Mouse (Mus musculus) embryonic stem cell, embryonic (primary cell): ENCODE measurements around the gene Nanos3.

ENCODE experiments used
- CTCF ChIA-PET, 4 experiments: fragments of 300-600 bp in 2 of 4; fragments of 350-600 bp in 2 of 4; sonication (Branson Sonifier 250); formaldehyde crosslinking; loops; one replicate each; lab custom pipeline; 2022; ENCODE audit warnings: inconsistent platforms in 2 of 4; lab: Charles Lee
- POLR2A ChIA-PET, 4 experiments: fragments of 300-600 bp in 2 of 4; fragments of 350-600 bp in 2 of 4; sonication (Branson Sonifier 250); formaldehyde crosslinking; loops; one replicate each; lab custom pipeline; 2022; ENCODE audit warnings: antibody characterized with exemption in 4 of 4, inconsistent platforms in 1 of 4; lab: Charles Lee

Nanos3 gene

GRCm38 (mm10) chr8:84206666-84207065, 21.6 kb upstream of the Nanos3 start:
- POLR2A ChIA-PET, result interaction anchor here in 3 of 4 experiments (0.5 to 7.2 kb wide), 19 partner anchors 9 to 467 kb away, joined by 3 to 94 read pairs (median 4); partner anchors contain the start of genes Mri1 (in 1 of the 3) and Rfx1 (in 1 of the 3)
- CTCF ChIA-PET, result interaction anchor here (0.6 to 10.9 kb wide), 28 partner anchors 10 to 194 kb away, joined by 3 to 152 read pairs (median 4); partner anchors contain the start of genes Ccdc130 (in 1 of the 4), Dcaf15 (in 1 of the 4) and Nanos3 (in 1 of the 4)

GRCm38 (mm10) chr8:84205073-84205472, 20.1 kb upstream of the Nanos3 start:
- CTCF ChIA-PET, result interaction anchor here in 2 of 4 experiments (0.6 to 10.9 kb wide), 3 partner anchors 18 to 43 kb away, joined by 3 to 152 read pairs (median 11); partner anchors contain the start of gene Nanos3 (in 1 of the 2)
- POLR2A ChIA-PET, result interaction anchor here in 3 of 4 experiments (0.6 to 4.6 kb wide), 4 partner anchors 15 to 84 kb away, joined by 3 to 81 read pairs (median 10); partner anchors contain the start of gene Mri1 (in 1 of the 3)

GRCm38 (mm10) chr8:84203975-84204772, 19.2 kb upstream of the Nanos3 start:
- ChIA-PET POLR2A (interaction anchor here (0.6 to 4.6 kb wide), 25 partner anchors 11 to 711 kb away, joined by 3 to 81 read pairs (median 4); partner anchors contain the start of genes Rfx1 (in 2 of the 4), Asf1b (in 1 of the 4), Dcaf15 (in 1 of the 4) and Gm10644 (in 1 of the 4)), CTCF (interaction anchor here in 3 of 4 experiments (0.6 to 10.9 kb wide), 16 partner anchors 9 to 542 kb away, joined by 3 to 152 read pairs (median 3); partner anchors contain the start of genes Mri1 (in 1 of the 3) and Nanos3 (in 1 of the 3))

- POLR2A ChIA-PET, result interaction anchor here in 3 of 4 experiments (0.6 to 4.6 kb wide), 37 partner anchors 7 to 712 kb away, joined by 3 to 81 read pairs (median 4); partner anchors contain the start of genes Mri1 (in 2 of the 3), Rfx1 (in 2 of the 3), Asf1b (in 1 of the 3) and Ccdc130 (in 1 of the 3)
Observed at GRCm38 (mm10) chr8:84202938-84203917, 18.2 kb upstream of the Nanos3 start.

GRCm38 (mm10) chr8:84202466-84202865, 17.4 kb upstream of the Nanos3 start:
- POLR2A ChIA-PET, result interaction anchor here in 3 of 4 experiments (0.5 to 4.6 kb wide), 30 partner anchors 8 to 1038 kb away, joined by 3 to 81 read pairs (median 5); partner anchors contain the start of genes Mri1 (in 2 of the 3), Ccdc130 (in 1 of the 3), Rfx1 (in 1 of the 3) and Tbc1d9 (in 1 of the 3)

More at GRCm38 (mm10) chr8:84202938-84203917, 18.2 kb upstream of the Nanos3 start:
- CTCF ChIA-PET, result interaction anchor here in 3 of 4 experiments (0.6 to 3.6 kb wide), 16 partner anchors 10 to 541 kb away, joined by 3 to 23 read pairs (median 3); partner anchors contain the start of gene Mri1 (in 1 of the 3)

GRCm38 (mm10) chr8:84201545-84202245, 16.7 kb upstream of the Nanos3 start:
- CTCF ChIA-PET, result interaction anchor here in 3 of 4 experiments (0.6 to 3.6 kb wide), 19 partner anchors 8 to 743 kb away, joined by 3 to 23 read pairs (median 3); partner anchors contain the start of genes Nacc1 (in 1 of the 3) and Rfx1 (in 1 of the 3)

More at GRCm38 (mm10) chr8:84202466-84202865, 17.4 kb upstream of the Nanos3 start:
- CTCF ChIA-PET, result interaction anchor here in 3 of 4 experiments (0.7 to 3.6 kb wide), 7 partner anchors 8 to 485 kb away, joined by 3 to 23 read pairs (median 7); partner anchors contain the start of gene Nacc1 (in 1 of the 3)

GRCm38 (mm10) chr8:84200652-84201544, 15.9 kb upstream of the Nanos3 start:
- ChIA-PET POLR2A (interaction anchor here in 3 of 4 experiments (0.8 to 4.6 kb wide), 30 partner anchors 7 to 714 kb away, joined by 3 to 81 read pairs (median 5); partner anchors contain the start of genes 1700067K01Rik (in 2 of the 3), Ccdc130 (in 2 of the 3), Mri1 (in 2 of the 3) and Rfx1 (in 1 of the 3)), CTCF (interaction anchor here in 3 of 4 experiments (0.7 to 3.6 kb wide), 15 partner anchors 9 to 744 kb away, joined by 3 to 23 read pairs (median 3); partner anchors contain the start of gene Rfx1 (in 1 of the 3))

More at GRCm38 (mm10) chr8:84201545-84202245, 16.7 kb upstream of the Nanos3 start:
- POLR2A ChIA-PET, result interaction anchor here (0.5 to 4.6 kb wide), 40 partner anchors 8 to 1037 kb away, joined by 3 to 81 read pairs (median 5); partner anchors contain the start of genes 1700067K01Rik (in 2 of the 4), Ccdc130 (in 2 of the 4), Mri1 (in 2 of the 4) and Rfx1 (in 2 of the 4)

GRCm38 (mm10) chr8:84200126-84200555, 15.1 kb upstream of the Nanos3 start:
- ChIA-PET CTCF (interaction anchor here in 2 of 4 experiments (1.0 to 2.4 kb wide), 2 partner anchors 10 to 36 kb away, joined by 4 to 10 read pairs; no protein-coding TSS in a partner anchor), POLR2A (interaction anchor here in 3 of 4 experiments (0.7 to 4.4 kb wide), 7 partner anchors 7 to 19 kb away, joined by 3 to 22 read pairs (median 9); no protein-coding TSS in a partner anchor)

- ChIA-PET POLR2A (interaction anchor here in 3 of 4 experiments (0.6 to 4.4 kb wide), 16 partner anchors 7 to 448 kb away, joined by 3 to 22 read pairs (median 4); partner anchors contain the start of gene Rfx1 (in 1 of the 3)), CTCF (interaction anchor here in 3 of 4 experiments (0.6 to 3.3 kb wide), 5 partner anchors 9 to 133 kb away, joined by 3 to 12 read pairs (median 4); no protein-coding TSS in a partner anchor)
Observed at GRCm38 (mm10) chr8:84199348-84200125, 14.5 kb upstream of the Nanos3 start.

- ChIA-PET CTCF (interaction anchor here in 2 of 4 experiments (0.6 to 3.3 kb wide), 5 partner anchors 8 to 133 kb away, joined by 3 to 12 read pairs (median 4); no protein-coding TSS in a partner anchor), POLR2A (interaction anchor here in 3 of 4 experiments (0.7 to 4.4 kb wide), 16 partner anchors 8 to 197 kb away, joined by 3 to 22 read pairs (median 4); partner anchors contain the start of genes 1700067K01Rik (in 1 of the 3) and Rfx1 (in 1 of the 3))
Observed at GRCm38 (mm10) chr8:84198871-84199270, 13.9 kb upstream of the Nanos3 start.

GRCm38 (mm10) chr8:84197922-84198774, 13.1 kb upstream of the Nanos3 start:
- CTCF ChIA-PET, result interaction anchor here in 2 of 4 experiments (0.6 to 3.3 kb wide), 7 partner anchors 8 to 99 kb away, joined by 3 to 12 read pairs (median 6); no protein-coding TSS in a partner anchor
- POLR2A ChIA-PET, result interaction anchor here in 3 of 4 experiments (0.7 to 4.4 kb wide), 27 partner anchors 8 to 536 kb away, joined by 3 to 22 read pairs (median 4); partner anchors contain the start of genes Ccdc130 (in 2 of the 3), Rfx1 (in 2 of the 3), 1700067K01Rik (in 1 of the 3) and Cc2d1a (in 1 of the 3)
